Mouse (Mus musculus) G1E-ER4 (cell line): ENCODE data around the gene Gm17467. TPM values are rescaled to one million over a fixed set of nuclear protein-coding genes. Genes with fewer than 3 reads are reported as not detected.
"Not testable (repeated sequence)": the region's sequence is repeated elsewhere in the genome, so short reads cannot be mapped to it uniquely, and the experiment has no call there.

Experiments used
- GATA1 ChIP-seq: IDR thresholded peaks from one replicate; pipeline ENCODE4 v1.8.0; 2012; ENCODE audit warnings: low read length, inconsistent platforms
- polyA plus RNA-seq: library from polyadenylated mRNA; stranded (reverse); fragments of >175 nt; gene quantifications from 2 replicates; pipeline ENCODE4 v1.2.3, GENCODE M21; 2012

Gm17467 gene
- polyA plus RNA-seq, result not detected in 2 replicates

GRCm38 (mm10) chrX:123704691-123705090 is at the start of gene Gm17467:
Gene Gm17467, minus strand, starts transcription at chrX:123704791.
- TF ChIP-seq GATA1, result not testable (repeated sequence)

Other genes starting within 250 kb of the Gm17467 start
- gene Cldn34c2, start 123.1 kb downstream of the Gm17467 start, polyA plus RNA-seq, result not detected in 2 replicates
- not detected in 2 replicates for gene Cldn34c3, start 88.9 kb upstream of the Gm17467 start, polyA plus RNA-seq